Mouse (Mus musculus) left cerebral cortex, adult 2 months (tissue): ENCODE results near the gene Stat6. TPM values are rescaled to one million over a fixed set of nuclear protein-coding genes. Genes with fewer than 3 reads are reported as not detected.
A peak's percentile ranks its signal among the peaks of the same experiment; 100 is the strongest.

Experiments
- DNase-seq, 2 experiments: peaks; one replicate each; pipeline ENCODE4 v3.0.0; 2021 to 2022; ENCODE audit warnings: low spot score in 2 of 2, mixed read lengths in 1 of 2; ENCODE audit errors: extremely low spot score in 1 of 2
- H3K27ac ChIP-seq: fragments of 200-600 bp; 2 replicates; pipeline ENCODE4 v1.8.1; 2022
- H3K4me3 ChIP-seq: fragments of 200-600 bp; 2 replicates; pipeline ENCODE4 v1.8.1; 2022
- CTCF ChIP-seq: fragments of 200-600 bp; IDR thresholded peaks from 2 replicates; pipeline ENCODE4 v1.8.1; 2022; ENCODE audit warnings: antibody characterized with exemption, mild to moderate bottlenecking, moderate library complexity
- intact Hi-C: fragments of 180-260 bp; cut with DNase I; formaldehyde crosslinking; loops from one replicate; pipeline ENCODE4 v1.15.1; 2025
- long read RNA-seq, 2 experiments: library from polyadenylated mRNA; stranded (forward); transcript quantifications; one replicate each; pipeline ENCODE4 v2.0.0; 2021; ENCODE audit warnings: borderline mapping rate in 2 of 2
- total RNA-seq, 2 experiments: library from RNA; stranded (reverse); gene quantifications; 2 replicates each; pipeline ENCODE4 v1.2.3; 2021

The Stat6 gene
- total RNA-seq, result 10 to 100 TPM; 11.4 to 12.9 TPM
- long read RNA-seq, experiment 1, transcript Stat6-201 (22 exons, 3,775 nt), result major isoform, 27 of 33 reads
- long read RNA-seq, experiment 1, partial matches to known transcripts, result 2 of 33 reads
- long read RNA-seq, experiment 1, other reads (novel, unspliced or antisense), result 4 of 33 reads
- long read RNA-seq, experiment 2, transcript Stat6-201 (22 exons, 3,775 nt), result major isoform, 5 of 9 reads
- long read RNA-seq, experiment 2, partial matches to known transcripts, result 1 of 9 reads
- long read RNA-seq, experiment 2, other reads (novel, unspliced or antisense), result 3 of 9 reads

DNA sequence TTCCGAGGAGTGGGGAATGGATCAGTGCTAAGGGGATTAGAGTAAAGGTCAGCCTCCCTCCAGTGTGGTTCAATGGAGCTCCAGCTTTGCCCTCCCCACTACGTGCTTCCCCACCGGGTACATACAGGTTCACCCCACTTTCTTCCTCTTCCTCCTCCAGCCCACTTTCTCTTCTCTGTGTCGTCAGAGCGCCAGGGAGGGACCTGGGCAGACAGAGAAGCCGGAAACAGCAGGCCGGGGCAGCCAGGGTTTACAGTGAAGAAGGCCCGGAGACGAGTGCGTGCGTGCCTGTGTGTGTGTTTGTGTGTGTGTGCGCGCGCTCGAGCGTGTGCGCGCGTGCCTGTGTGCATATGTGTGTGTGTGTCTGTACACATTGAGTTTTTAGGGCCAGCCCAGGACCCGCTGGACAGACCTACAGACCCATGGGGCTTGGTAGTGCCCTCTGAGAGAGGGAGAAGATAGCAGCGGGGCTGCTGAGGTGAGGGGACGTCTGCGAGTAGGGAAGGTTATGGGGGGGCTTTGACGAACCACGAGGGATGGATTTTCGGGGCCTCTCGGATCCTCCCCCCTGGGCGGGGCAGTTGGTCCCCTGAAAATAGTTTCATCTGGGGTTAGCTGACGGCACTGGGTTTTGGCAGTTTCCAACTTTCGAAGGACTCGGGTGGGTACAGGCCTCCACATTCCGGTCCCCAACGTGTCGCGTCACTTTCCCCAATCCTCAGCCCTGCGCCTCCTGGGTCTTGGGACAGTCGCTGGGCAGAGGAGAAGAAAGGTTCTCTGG is at the start of gene Stat6:
Gene Stat6, plus strand, starts transcription at position 215 of the 781 bp plus-strand sequence.
- Histone ChIP-seq H3K4me3 (peak within 1 kb of the TSS; percentile 51), H3K27ac (peak within 1 kb of the TSS; percentile 87)
- TF ChIP-seq CTCF, result no peak
- DNase-seq, result no peak
- intact Hi-C loops, result loop anchor here (2.0 to 5.0 kb wide), 2 partner anchors 32 to 364 kb away; partner anchors contain the start of gene Hsd17b6

DNA sequence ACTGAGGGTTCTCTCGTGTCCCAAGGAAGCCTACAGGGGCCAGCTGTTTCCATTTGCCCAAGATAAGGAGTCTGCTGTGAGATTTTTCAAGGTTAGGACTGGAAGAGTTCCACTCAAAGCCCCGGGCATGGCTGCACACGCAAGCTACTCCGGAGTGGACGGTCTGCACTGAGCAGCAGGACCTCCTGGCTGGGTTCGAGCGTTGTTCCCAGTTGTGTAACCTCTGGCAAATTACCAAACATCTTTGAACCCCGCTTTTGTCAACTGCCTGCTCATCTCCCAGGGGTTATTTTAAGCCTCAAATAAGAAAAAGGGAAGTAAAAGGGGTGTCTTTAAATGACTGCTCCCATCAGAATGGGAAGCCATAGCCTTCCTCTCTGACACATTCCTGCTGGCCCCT is 48.4 kb upstream of the Stat6 start:
- TF ChIP-seq CTCF, result no peak
- H3K27ac ChIP-seq, result peak overlapping the region; percentile 87
- H3K4me3 ChIP-seq, result no peak overlapping the region
- no peak for DNase-seq
- intact Hi-C loops, result no loop called here

DNA sequence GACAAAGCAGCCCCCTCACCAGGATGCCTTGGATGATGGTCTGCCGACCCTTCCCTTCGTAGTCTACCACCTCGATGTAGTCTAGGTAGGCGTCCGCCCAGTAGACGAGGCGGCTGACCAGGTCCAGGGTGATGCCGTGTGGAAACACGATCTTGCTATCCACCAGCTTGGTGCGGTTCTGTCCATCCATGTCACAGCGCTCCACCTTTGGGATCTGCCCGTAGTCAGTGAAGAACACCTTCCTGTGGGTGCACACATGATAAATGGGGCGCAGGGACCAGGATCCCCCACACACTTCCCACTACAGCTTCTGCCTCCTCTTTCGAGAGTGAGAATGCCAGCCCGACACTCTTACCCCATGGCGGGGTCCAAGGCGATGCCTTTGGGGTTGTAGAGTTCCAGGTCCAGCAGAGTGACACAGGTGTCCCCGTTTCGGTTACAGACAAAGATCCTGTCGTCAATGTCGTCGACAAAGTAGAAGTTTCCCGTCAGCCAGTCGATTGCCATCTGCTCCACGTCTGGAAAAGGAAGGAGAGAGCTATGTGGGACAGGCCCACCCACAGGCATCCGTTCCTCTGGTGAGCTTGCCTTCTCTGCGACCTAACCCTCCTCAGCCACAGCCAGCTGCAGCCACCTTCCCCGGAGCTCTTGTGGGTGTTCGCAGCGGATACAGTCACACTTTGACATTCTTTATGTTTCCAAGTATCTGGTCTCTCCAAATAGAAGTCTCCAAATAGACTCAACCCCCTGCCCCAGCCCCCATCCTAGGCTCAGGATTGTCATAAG is 47.7 kb upstream of the Stat6 start:
- intact Hi-C loops, result no loop called here
- peak in 1 of 2 experiments; percentile 58 for DNase-seq
- Histone ChIP-seq H3K27ac (peak overlapping the region; percentile 87), H3K4me3 (no peak overlapping the region)
- no peak for TF ChIP-seq CTCF

DNA sequence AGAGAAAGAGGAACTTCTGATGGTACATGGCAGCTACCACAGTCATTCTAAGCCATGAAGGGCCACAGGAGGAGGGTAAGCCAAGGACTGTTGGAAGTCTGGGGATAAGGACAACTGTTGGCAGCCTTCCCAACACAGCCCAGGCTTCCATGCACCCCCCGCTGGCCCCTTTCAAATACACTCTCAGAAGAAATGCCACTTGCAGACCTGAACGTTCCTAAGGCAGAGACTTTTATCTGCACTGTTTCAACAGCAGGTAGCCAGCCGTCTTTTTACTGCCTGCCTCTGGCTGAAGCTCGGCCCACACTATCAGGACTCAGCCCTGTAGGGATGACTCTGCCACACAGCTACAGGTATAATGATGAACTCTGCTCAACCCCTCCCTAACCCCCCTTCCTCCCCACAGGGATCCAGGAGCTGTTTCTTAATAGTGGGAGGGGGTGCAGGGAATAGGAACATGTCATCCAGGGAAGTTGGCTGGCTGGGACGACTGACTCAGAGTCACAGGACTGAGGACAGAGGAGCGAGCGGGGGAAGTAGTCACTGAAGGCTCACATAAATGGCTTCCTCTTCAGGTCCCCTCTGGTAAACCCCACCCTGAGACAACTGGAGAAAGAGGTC is 46.4 kb upstream of the Stat6 start:
- DNase-seq, result no peak
- H3K4me3 ChIP-seq, result no peak overlapping the region
- intact Hi-C loops, result loop anchor here (1.0 kb wide), 1 partner anchor 19 kb away; no protein-coding TSS in a partner anchor
- H3K27ac ChIP-seq, result peak overlapping the region; percentile 87
- TF ChIP-seq CTCF, result no peak

DNA sequence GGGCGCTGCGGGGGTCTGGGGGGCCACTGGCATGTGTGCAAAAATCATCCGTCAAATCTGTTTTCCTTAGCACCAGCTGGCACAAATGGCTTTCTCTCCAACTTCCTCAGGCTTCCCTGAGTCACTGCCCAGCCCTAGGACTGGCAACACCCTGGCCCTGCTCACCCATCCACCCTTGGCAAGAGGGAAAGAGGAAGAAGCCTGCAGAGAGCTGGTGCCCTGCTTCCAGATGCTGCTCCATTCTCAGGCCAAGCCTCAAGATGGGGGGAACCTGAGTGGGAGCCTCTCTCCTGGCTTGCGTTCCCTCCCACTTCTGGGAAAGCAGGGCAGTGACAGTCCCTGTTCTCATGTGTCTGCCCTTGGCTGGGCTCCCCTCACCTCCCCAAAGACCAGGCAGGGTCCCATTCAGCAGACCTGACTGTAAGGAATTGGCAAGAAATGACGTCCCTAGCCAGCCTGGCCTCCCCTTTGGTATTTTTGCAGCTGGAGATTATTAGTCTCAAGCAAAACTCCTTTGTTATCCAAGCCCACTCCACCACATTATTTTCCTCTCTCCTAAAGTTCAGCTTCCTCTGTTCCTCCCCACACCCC is 45.4 kb upstream of the Stat6 start:
- intact Hi-C loops, result no loop called here
- Histone ChIP-seq H3K4me3 (no peak overlapping the region), H3K27ac (peak overlapping the region; percentile 86)
- no peak for TF ChIP-seq CTCF
- no peak for DNase-seq

DNA sequence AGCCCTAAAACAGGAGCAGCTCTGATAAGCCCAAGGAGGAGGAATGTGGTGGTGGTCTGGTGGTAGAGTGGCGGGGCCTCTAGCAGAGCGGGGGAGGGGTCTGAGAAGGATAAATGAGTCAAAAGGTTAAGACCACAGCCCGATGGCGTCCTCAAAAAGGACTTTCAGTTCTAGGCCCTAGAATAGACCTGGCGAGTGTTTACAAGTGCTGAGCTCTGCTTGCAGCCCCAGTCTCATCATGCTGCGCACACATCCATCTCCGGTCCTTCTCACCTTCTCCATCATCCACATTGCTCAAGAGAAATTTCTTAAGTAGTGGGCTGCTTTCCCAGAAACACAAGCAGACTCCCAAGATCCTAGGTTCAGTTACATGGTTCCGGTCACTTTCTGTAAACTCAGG is 44.2 kb upstream of the Stat6 start:
- Histone ChIP-seq H3K27ac (peak overlapping the region; percentile 86; the same call in 1 of the 2 replicates), H3K4me3 (no peak overlapping the region)
- no peak for TF ChIP-seq CTCF
- intact Hi-C loops, result no loop called here
- DNase-seq, result no peak

DNA sequence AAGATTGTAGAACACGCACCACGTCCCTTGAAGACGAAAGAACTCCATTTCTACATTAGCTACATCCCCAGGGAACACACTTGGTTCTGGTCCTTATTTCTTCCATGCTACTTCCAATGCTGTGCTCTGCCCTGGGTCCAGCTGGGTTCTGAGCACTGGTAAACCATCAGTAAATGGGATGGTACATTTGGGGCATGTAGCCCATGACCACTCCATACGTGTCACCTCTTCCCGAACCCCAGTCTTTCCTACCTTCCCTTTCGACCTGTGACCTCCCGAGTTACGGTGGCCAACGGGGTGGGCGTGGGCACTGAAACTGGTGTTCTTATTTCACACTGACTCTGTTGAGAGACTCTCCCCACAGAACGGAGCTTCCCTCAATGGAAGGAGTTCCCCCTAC is 43.5 kb upstream of the Stat6 start:
- no peak overlapping the region for H3K4me3 ChIP-seq
- no peak for DNase-seq
- H3K27ac ChIP-seq, result peak overlapping the region; percentile 79
- intact Hi-C loops, result no loop called here
- TF ChIP-seq CTCF, result no peak

DNA sequence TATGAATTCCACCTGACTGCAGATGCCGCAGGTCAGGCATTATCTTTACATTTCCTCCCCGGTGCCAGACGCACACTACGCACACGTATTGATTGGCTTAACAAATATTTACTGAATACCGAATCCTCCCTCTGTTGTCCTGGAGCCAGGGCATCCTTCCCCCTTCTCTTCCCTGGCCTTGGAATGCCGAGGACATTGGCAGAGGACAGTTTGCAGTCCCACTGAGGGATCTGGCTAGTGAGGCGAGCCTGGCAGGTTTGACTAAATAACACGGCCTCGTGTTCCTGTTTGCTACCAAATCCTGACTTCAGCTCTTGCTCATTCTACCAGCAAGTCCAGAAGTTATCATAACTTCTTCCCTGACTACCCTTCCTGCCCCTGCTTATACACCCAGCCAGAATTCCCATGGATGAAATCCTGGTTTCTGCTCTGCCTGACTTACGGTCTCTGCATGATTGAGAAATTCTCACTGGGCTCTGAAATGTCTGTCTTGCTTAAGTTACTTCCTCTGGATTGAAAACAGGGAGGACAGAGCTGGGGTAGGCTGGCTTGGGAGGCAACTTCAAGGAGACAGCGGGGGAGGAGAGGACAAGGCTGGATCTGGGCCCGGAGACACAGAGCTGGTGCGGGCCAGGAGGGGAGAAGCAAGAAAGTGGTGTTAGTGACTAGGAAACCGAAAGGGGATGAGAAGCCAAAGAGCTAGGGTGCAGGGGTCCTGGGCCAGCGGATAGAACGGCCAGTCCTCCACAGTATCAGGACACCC is 42.8 kb upstream of the Stat6 start:
- H3K4me3 ChIP-seq, result no peak overlapping the region
- H3K27ac ChIP-seq, result peak overlapping the region; percentile 79
- DNase-seq, result no peak
- TF ChIP-seq CTCF, result no peak
- intact Hi-C loops, result no loop called here

DNA sequence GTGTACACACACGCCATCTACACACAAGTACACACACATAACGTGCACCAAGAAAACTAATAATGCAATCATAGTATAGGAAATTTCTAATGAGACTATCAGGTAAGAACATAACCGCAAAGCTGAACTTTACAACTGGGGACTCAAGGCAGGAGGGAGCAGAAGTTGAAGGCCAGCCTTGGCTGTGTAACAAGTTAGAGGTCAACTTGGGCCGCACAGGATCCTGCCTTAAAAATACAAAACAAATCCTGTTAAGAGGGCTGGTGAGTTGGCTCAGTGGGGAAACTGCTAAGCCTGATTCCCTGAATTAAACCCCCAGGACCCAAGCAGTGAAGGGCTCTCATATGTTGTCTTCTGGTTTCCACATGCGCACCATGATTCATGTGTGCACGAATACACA is 40.6 kb upstream of the Stat6 start:
- no peak for TF ChIP-seq CTCF
- DNase-seq, result no peak
- no peak overlapping the region for H3K4me3 ChIP-seq
- peak overlapping the region; percentile 15; the same call in 1 of the 2 replicates for H3K27ac ChIP-seq
- intact Hi-C loops, result no loop called here
